Mouse (Mus musculus) right cerebral cortex, postnatal 4 days (tissue): ENCODE measurements at regions not wholly inside any gene's neighbourhood (a gene's known extent, or its start where the extent isn't known, plus 50 kb on each side); places are given as distances from the start of the nearest gene placed in this dataset.

ENCODE experiments used
- DNase-seq: peaks from one replicate; pipeline ENCODE4 v3.0.0-alpha.2; 2022

- no peak for DNase-seq
Observed at GRCm38 (mm10) chr7:82921722-82922121, 54.6 kb downstream of the Mex3b start.

DNA sequence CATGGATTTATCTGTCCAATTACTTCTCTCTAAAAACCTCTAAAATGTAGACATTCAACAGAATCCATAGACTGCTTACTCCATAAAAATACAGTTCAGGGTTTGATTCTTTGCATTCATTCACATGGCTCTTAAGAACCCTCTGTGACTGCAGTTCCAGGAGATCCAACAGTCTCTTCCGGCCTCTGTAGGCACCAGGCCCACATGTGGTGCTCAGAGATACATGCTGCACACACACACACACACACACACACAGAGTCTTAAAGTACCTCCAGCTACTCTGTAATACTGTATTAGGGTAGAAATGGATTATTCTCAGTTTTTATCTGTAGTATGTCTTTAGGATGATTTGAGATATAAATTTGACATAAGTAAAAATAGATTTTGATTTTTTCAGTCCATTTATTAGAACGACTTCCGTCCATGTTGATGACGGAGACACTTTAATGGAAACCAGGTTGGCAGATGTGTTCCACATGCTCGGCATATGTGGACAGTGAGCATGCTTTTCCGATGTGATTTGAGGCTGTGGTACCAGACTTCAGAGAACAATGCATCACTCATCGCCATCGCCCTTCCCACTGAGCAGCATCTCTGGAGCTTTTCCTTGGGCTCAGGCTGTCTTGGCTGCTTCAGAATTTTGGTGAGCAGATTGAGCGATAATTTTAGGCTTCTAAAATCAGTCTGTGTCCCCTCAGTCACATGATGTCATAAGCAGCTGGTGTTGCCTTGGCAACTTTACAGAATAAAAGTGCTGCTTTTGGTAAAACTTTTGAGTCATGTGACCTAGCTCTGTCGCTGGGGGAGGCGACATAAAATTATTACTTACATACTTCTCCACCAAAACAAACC, 56.3 kb downstream of the Mex3b start:
- peak; percentile 42 for DNase-seq

- no peak for DNase-seq
Observed at GRCm38 (mm10) chr7:82924092-82924491, 57.0 kb downstream of the Mex3b start.

GRCm38 (mm10) chr7:82938311-82938710, 71.2 kb downstream of the Mex3b start:
- DNase-seq = no peak

- no peak for DNase-seq
Observed at GRCm38 (mm10) chr7:82939536-82939935, 72.4 kb downstream of the Mex3b start.

DNA sequence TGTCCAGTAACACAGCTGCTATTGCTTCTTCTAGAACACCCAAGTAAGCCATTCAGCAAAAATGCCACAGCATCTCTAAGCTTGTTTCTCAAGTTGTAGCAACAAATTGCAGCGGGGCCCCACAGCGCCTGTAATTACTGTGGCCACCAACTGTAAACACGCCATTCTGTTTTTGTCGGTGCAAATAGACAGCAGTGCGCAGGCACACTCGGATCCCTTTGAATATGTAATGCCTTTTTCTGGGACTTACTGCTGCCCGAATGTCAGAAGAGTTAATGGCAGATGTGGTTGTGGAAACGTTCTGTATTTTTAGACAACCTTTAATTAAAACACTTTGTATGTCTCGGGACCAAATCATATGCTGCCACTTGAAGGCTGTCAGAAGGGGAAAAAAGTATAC, 76.2 kb downstream of the Mex3b start:
- peak; percentile 13 for DNase-seq

DNA sequence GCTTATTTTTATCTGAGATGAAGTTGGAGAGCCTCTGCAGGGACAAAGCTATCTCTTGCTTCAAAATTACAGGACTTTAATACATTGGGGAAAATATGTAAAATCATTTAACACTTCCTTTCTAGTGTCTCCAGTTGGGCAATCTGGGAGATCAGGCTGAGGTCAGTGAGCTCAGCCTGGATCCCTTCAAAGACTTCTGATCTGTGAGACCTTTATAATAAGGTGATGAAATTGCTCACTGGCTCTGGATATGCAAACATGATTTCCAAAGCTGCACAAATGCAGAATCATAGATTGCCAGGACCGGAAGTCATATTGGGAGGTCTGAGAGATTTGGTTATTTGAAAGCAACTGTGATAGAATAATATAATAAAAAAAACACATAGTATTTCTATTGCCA, 76.7 kb downstream of the Mex3b start:
- DNase-seq = no peak

DNA sequence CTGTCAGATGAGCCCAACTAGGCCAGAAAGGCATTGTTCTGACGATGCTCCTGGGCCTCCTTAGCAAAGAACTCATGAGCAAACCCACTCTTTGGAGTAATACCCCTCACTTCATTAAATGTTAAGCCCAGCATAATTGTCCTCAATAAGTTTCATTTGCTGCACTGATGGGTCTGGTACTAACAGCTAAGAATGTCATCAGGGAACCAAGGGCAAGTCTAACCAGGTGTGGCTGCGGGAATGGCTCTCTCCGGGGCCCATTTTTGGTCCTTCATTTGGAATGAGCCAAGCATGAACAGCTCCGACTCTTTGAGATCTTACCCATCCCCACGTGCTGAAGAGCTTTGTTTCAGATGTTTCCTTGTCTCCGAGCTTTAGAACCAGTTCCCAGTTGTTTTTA, 82.2 kb downstream of the Mex3b start:
- DNase-seq = no peak

DNA sequence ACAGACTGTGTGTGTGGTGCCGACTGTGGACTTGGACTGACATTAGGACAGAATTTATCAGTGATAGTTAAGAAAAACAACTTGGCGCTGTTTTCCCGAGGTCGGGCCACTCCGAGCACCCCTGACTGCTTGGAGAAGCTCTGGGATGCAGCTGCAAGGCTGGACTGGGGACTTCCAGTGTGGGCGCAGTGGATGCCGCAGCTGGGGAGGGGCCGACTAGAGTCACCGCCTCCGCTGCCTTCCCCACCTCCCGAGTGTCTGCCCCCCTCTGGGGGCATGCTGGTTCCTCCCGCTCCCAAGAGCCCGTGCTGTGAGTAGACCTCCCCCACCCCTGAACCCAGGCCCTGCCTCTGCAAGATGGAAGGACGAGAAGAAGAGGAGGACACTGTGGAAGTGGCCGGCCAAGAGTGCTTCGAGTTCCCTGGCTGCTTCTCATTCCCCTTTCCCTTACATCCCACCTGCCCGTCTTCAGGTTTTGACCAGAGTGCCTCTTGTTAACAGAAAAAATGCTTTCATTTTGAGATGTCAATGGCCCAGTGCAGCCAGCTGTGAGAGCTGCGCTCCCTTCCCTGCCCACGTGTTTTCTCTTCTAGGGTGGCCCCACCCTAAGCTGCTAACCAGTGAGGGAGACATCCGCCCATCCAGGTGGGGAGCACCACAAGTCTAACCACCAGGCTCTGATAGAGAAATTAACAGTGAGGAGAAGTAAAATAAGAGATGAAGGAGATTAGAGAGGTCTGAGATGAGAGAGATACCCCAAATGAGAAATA, 90.3 kb downstream of the Mex3b start:
- DNase-seq = no peak

DNA sequence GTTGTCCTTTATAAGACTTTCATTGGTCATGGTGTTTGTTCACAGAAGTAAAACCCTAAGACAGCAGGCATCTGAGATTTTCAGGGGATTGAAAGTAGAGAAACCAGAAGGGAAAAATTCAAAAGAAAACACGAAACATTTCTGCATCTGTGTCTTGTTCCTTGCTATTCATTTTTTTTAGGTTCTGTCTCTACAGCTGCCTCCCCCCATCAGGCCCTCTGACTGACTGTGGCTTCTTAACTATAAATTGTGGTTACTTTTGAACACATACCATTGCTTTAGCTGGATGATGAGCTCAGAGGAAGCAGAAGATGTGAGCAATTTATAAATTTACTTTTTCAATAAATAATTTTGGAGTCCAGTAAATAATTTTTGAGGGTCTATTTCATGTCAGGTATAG, 103.5 kb downstream of the Mex3b start:
- DNase-seq = no peak

DNA sequence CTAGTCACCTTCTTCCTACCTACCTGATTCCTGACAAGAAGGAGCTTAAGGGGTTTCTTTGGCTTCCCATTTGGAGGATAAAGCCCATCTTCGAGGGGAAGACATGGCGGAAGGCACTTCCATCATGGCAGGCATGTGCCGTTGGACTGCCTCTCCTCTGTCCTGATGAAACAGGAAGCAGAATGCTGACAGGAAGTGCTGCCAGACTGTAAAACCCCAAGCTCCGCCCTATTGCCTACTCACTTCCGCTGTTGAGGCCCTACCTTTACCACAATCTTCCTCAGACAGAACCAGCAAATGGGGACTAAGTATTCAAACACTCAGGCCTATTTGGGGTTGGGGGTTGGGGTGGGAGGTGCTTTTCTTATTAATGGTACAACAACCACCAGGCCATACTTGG, 104.1 kb downstream of the Mex3b start:
- DNase-seq = no peak

- DNase-seq = no peak
Observed at GRCm38 (mm10) chr7:82972214-82973006, 105.3 kb downstream of the Mex3b start.

GRCm38 (mm10) chr7:82990708-82991107, 123.6 kb downstream of the Mex3b start:
- DNase-seq = no peak

DNA sequence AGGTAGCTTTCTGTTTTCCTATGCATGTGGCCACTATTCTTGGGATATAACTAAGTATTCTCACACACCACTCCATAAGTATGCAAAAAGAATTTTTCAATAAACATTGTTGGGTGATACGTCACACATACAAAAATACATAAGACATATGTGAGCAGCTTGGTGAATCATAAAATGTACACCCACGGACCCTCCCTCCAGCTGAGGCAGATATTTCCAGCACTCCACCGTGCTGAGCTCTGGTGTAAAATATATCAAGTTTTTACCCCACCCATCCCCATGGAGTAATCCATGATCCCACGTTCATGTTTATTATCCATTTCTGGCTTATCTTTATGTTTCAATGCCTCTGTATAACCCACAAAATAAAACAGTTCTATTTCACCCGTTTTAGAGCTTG, 126.0 kb downstream of the Mex3b start:
- no peak for DNase-seq

DNA sequence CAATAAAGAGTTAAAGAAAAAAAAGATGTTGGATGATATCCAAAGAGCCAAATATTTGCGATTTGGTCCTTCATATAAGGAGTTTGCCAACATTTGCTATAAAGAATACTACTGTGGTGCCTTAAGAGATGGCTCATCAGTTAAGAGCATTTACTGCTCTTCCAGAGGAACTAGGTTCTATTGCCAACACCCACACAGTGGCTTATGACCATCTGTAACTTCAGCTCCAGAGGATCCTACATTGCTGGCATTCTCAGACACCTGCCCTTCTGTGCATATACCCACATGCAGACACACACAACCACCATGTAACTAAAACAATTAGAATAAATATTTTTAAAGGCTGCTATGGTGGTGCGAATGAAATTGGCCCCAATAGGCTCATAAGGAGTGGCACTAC, 131.7 kb downstream of the Mex3b start:
- no peak for DNase-seq

DNA sequence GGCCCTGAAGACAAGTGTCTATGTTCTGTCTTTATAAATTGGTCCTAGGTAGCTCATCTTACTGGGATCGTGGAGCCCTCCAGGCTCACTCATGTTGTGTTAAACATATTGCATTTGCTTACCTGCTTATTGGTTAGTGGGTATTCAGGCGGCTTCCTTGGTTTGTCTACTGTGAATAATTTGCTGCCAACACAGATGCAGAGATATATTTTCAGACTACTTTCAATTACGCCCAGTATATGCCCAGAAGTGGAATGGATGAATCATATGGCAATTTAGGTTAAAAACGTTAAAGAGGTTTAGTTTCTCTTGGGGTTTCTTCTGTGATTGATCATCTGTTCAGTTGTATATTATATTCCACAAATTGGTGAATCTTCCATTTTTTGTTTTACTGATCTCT, 140.4 kb downstream of the Mex3b start:
- no peak for DNase-seq

GRCm38 (mm10) chr7:83012145-83012544, 145.0 kb downstream of the Mex3b start:
- DNase-seq = no peak

DNA sequence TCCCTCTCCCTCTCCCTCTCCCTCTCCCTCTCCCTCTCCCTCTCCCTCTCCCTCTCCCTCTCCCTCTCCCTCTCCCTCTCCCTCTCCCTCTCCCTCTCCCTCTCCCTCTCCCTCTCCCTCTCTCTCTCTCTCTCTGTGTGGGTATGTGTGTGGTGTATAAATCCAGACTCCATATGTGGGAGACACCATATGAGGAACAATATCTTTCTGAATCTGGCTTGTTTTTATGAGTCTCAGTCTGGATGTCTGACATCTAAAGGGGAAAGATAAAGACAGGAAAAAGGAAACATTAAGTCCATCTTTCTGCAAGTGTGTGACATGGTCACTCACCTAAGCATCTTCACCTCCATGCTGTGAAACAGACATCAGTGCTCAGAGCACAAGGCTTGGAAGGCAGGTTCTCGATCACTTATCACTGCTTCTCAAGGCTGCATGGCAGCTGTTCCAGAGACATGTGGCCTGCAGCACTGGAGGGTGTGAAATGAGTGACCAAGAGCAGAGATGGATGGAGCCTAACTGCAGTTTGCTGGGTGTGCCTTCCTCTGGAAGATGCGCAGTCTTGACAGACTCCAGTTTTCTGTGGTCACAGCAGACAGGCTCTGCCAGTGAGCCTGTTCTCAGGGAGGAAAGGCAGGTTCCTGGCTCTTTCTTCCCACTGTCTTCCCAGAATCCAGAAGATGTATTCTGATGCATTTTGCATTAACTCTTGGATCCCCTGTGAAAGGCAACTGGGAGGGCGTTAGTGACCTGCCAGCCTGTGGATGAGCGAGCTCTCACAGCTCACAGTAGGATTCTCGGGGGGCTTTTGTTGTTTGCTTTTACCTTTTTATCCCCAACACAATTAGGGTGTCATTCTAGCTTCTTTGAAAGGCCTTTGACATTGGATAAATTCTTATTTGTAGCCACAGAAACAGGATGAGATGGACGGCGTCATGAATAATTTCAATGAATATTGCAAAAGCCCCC, 147.9 kb downstream of the Mex3b start:
- DNase-seq = peak; percentile 27

GRCm38 (mm10) chr7:83015756-83016155, 148.6 kb downstream of the Mex3b start:
- DNase-seq = peak; percentile 29

DNA sequence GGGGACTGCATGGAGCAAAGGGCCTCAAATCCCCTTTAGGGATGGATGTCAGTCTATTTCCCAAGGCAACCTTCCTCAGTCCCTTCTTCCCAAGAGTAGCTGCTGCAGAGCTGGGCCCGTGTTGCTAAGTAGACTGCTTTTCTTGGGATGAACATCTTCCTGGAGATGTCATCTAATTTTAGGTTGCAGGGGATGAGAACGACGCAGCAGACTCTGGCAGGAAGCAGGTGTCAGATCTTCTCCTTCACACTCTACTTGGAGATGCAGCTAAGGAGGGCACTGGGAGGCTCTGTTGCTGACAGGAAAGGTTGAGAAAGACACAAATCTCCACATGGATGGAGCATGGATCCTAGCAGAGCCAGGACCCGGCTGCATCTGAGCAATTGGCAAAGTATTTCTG, 149.4 kb downstream of the Mex3b start:
- DNase-seq = no peak

DNA sequence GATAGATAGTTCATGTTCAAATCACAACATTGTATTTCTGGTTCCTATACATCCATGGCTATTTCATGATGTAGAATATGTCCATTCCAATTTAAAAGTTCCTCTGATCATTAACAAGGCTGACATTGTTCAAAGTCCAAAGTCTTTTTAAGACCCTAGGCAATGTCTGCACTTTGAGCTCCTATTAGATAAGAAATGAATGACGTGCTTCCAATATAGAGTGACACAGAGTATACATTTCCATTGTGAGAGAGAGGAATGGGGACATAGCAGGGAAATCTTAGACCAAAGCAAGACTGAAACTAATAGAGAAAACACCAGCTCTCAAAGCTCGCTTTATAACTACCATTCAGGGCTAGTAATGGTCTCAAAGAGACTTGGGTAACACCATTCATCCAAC, 153.5 kb downstream of the Mex3b start:
- DNase-seq = no peak

DNA sequence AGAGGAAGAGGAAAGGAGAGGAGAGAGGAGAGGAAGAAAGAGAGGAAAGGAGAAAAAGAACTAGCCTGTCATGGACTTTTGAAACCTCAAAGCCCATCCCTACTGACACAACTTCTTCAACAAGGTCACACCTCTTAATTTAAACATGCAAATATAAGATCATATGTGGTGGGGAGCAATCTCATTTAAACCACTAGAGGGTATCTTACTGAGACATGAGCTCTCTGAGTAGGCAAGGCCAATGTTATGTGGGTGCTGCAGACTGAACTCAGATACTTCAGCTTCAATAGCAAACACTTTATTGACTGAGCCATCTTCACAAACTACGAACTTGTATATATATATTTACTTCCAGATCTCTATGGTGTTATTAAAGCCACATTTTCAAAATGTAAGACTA, 156.9 kb downstream of the Mex3b start:
- no peak for DNase-seq
